Mouse (Mus musculus): ENCODE measurements around the gene Pde8b. TPM values are rescaled to one million over a fixed set of nuclear protein-coding genes. Genes with fewer than 3 reads are reported as not detected.
A peak's percentile ranks its signal among the peaks of the same experiment; 100 is the strongest.

The Pde8b gene
- polyA plus RNA-seq, 1 experiment from 2014 or later = 7.2 TPM

DNA sequence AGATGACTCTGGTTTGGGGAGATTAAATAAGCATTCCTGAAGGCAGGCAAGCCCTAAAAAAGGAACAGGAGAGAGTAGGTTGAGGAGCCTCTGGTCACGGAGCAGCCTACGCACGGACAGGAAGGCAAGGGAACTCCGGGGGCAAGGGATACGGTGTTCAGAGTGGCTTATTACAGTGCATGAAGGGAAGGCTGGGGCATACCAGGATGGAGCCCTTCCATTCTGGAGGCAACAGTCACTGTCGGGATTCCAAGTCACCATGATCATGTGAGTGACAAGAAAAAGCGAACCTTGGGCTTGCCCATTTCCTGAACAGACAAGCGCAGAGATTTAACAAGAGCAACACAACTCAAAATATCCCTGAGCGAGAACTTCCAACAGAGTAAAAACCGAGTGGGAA, 123.3 kb downstream of the Pde8b start:
- WGBS = 90% methylated on average over 10 of the region's 10 CpGs
- Histone ChIP-seq H3K9ac (no peak overlapping the region), H3K9me3 (no peaks in the 10 kb centered on the region), H3K27me3 (no peaks in the 10 kb centered on the region), H3K27ac (replicated peaks) (no peak overlapping the region), H3K4me3 (no peak overlapping the region), H3K36me3 (no peaks in the 10 kb centered on the region), H3K4me1 (replicated peaks) (peaks cover 4% of the 10 kb centered on the region; the same call in 1 of the 2 replicates), H3K4me2 (no peak overlapping the region)
- ATAC-seq (ENCODE audit: low read depth) = no peak

DNA sequence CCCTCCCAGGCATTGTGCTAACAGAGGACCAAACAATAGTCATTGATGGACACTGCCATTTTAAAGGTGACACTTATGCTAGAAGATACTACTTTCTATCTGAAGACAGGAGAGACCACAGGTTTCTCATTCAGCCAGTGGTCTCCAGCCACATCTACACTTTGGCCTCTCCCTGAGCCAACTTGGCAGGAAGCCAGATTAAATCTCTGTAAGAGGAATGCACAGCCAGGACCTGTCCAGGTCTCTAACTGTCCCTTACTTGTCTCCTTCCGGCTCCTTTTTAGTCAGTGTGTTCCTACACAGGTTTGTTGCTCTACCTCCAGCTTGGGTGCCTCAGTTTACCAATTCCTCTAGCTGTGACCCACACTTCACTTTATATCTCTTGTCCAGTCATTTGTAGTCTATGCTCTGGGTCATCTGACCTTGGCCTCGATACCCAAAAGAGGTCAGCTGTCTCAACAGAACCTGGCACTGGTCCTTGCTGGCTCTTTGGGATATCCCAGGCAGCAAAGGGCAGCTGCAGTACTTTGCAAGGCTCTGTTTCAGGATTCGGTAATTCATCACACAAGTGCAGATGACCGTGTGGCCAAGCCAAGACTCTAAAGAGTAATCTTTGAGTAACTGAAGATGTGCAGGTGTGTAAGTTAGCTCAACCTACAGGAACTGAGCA, 124.5 kb downstream of the Pde8b start:
- no peaks in the 10 kb centered on the region for H3K27me3 ChIP-seq
- WGBS = 91% methylated on average over 4 of the region's 4 CpGs
- no peaks in the 10 kb centered on the region for H3K36me3 ChIP-seq
- H3K9me3 ChIP-seq = no peaks in the 10 kb centered on the region
- H3K27ac ChIP-seq (replicated peaks) = no peak overlapping the region
- no peak overlapping the region for H3K4me2 ChIP-seq
- ATAC-seq (ENCODE audit: low read depth) = no peak
- peaks cover 10% of the 10 kb centered on the region for H3K4me1 ChIP-seq (replicated peaks)
- H3K4me3 ChIP-seq = no peak overlapping the region
- no peak overlapping the region for H3K9ac ChIP-seq

GRCm38 (mm10) chr13:95120570-95120969, 129.6 kb downstream of the Pde8b start:
- WGBS = 50% methylated on average over 4 of the region's 4 CpGs
- Histone ChIP-seq H3K27me3 (no peaks in the 10 kb centered on the region), H3K9me3 (no peaks in the 10 kb centered on the region), H3K4me1 (replicated peaks) (peaks cover 15% of the 10 kb centered on the region), H3K4me3 (no peak overlapping the region), H3K36me3 (no peaks in the 10 kb centered on the region), H3K9ac (no peak overlapping the region), H3K4me2 (no peak overlapping the region), H3K27ac (replicated peaks) (peak overlapping the region; percentile 64)
- no peak for ATAC-seq (ENCODE audit: low read depth)

DNA sequence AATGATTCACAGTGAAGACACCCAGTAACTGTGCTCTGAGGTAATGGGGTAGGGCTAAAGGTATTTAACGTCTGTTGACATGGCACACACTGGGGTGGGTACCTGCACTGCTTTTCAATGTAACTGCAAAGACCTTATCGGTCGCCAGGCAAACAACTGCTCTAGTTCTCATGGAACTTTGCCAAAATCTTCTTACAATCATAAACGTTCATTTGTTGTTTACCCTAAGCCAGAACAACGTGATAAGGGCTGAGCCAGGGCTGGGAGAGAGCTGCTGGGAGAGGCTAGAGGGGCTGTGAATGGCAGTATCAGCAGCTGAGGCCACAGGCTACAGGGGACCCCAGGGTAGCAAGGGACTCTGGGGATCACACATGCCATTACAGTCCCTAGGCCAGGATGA, 136.4 kb downstream of the Pde8b start:
- Histone ChIP-seq H3K27me3 (no peaks in the 10 kb centered on the region), H3K9ac (no peak overlapping the region), H3K4me2 (no peak overlapping the region), H3K27ac (replicated peaks) (no peak overlapping the region), H3K4me3 (no peak overlapping the region), H3K9me3 (no peaks in the 10 kb centered on the region), H3K4me1 (replicated peaks) (no peaks in the 10 kb centered on the region), H3K36me3 (no peaks in the 10 kb centered on the region)
- ATAC-seq (ENCODE audit: low read depth) = no peak
- WGBS = 68% methylated on average over 5 of the region's 5 CpGs

GRCm38 (mm10) chr13:95109555-95109954, 140.6 kb downstream of the Pde8b start:
- no peaks in the 10 kb centered on the region for H3K4me1 ChIP-seq (replicated peaks)
- ATAC-seq (ENCODE audit: low read depth) = no peak
- 85% methylated on average over 3 of the region's 3 CpGs for WGBS
- no peaks in the 10 kb centered on the region for H3K36me3 ChIP-seq
- H3K27me3 ChIP-seq = no peaks in the 10 kb centered on the region
- H3K9me3 ChIP-seq = no peaks in the 10 kb centered on the region
- H3K4me3 ChIP-seq = no peak overlapping the region
- no peak overlapping the region for H3K27ac ChIP-seq (replicated peaks)
- H3K9ac ChIP-seq = no peak overlapping the region
- no peak overlapping the region for H3K4me2 ChIP-seq

GRCm38 (mm10) chr13:95108035-95108434, 142.1 kb downstream of the Pde8b start:
- 77% methylated on average over 7 of the region's 7 CpGs for WGBS
- Histone ChIP-seq H3K4me3 (no peak overlapping the region), H3K9me3 (no peaks in the 10 kb centered on the region), H3K4me2 (no peak overlapping the region), H3K36me3 (no peaks in the 10 kb centered on the region), H3K27ac (replicated peaks) (no peak overlapping the region), H3K27me3 (no peaks in the 10 kb centered on the region), H3K9ac (no peak overlapping the region), H3K4me1 (replicated peaks) (no peaks in the 10 kb centered on the region)
- ATAC-seq (ENCODE audit: low read depth) = no peak

- Histone ChIP-seq H3K36me3 (no peaks in the 10 kb centered on the region), H3K4me2 (no peak overlapping the region), H3K9ac (no peak overlapping the region), H3K9me3 (no peaks in the 10 kb centered on the region), H3K27ac (replicated peaks) (no peak overlapping the region), H3K4me1 (replicated peaks) (no peaks in the 10 kb centered on the region), H3K4me3 (no peak overlapping the region), H3K27me3 (no peaks in the 10 kb centered on the region)
- 73% methylated on average over 4 of the region's 4 CpGs for WGBS
- ATAC-seq (ENCODE audit: low read depth) = no peak
These were observed 145.3 kb downstream of the Pde8b start for GRCm38 (mm10) chr13:95104865-95105264.

DNA sequence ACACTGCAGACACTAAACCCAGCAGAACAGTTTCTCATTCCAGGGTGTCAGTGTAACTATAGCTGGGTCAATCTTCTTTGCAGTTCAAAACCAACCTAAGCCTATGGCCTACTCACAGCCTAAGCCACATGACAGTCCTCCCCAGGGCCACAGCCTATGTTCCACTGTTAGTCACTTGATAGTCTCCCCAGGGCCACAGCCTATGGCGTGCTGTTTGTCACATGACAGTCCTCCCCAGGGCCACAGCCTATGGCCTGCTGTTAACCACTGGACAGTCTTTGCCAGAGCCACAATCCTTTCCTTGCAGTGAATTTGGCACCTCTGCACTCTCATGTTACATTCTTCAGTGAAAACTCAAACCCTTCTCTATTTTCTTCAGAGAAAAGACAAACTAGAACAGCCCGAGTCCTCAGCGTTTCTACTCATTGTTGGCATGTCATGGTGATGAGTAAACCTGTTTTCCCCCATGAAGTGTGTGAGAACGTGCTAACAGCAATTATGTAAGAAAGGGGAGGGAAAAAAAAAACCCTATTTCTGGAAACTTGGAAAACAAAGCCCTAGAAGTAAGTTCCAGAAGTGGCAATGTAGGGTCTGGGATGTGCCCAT, 147.0 kb downstream of the Pde8b start:
- H3K4me2 ChIP-seq = no peak overlapping the region
- 70% methylated on average over 4 of the region's 4 CpGs for WGBS
- H3K36me3 ChIP-seq = no peaks in the 10 kb centered on the region
- H3K27ac ChIP-seq (replicated peaks) = no peak overlapping the region
- ATAC-seq (ENCODE audit: low read depth) = no peak
- peaks cover 5% of the 10 kb centered on the region; the same call in 1 of the 2 replicates for H3K4me1 ChIP-seq (replicated peaks)
- no peaks in the 10 kb centered on the region for H3K9me3 ChIP-seq
- no peak overlapping the region for H3K9ac ChIP-seq
- no peak overlapping the region for H3K4me3 ChIP-seq
- H3K27me3 ChIP-seq = no peaks in the 10 kb centered on the region

DNA sequence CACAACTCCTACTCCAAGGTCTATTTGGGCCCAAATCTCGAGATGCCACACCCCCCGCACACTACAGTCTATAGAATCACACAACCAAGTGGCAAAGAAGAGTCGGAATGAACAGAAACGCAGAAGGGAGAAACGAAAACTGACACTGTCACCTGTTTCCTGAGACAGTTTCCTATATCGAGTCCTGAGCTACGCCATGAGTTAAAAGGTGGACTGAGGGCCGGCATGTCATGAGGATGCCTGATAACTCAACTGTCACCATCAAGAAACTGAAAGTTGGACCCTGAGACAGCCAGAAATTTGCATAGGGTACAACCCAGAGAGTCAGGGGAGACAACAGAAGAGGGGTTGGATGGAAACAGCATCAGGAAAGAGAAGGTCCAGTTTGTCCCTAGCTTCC, 148.8 kb downstream of the Pde8b start:
- no peaks in the 10 kb centered on the region for H3K9me3 ChIP-seq
- peaks cover 5% of the 10 kb centered on the region; the same call in 1 of the 2 replicates for H3K4me1 ChIP-seq (replicated peaks)
- no peak overlapping the region for H3K27ac ChIP-seq (replicated peaks)
- no peaks in the 10 kb centered on the region for H3K27me3 ChIP-seq
- H3K9ac ChIP-seq = no peak overlapping the region
- no peak overlapping the region for H3K4me2 ChIP-seq
- WGBS = 92% methylated on average over 8 of the region's 8 CpGs
- no peaks in the 10 kb centered on the region for H3K36me3 ChIP-seq
- no peak overlapping the region for H3K4me3 ChIP-seq
- no peak for ATAC-seq (ENCODE audit: low read depth)

- no peak overlapping the region for H3K9ac ChIP-seq
- no peak overlapping the region for H3K27ac ChIP-seq (replicated peaks)
- H3K9me3 ChIP-seq = no peaks in the 10 kb centered on the region
- no peak overlapping the region for H3K4me3 ChIP-seq
- no peaks in the 10 kb centered on the region for H3K27me3 ChIP-seq
- peaks cover 9% of the 10 kb centered on the region; the same call in 1 of the 2 replicates for H3K4me1 ChIP-seq (replicated peaks)
- no peak for ATAC-seq (ENCODE audit: low read depth)
- no peaks in the 10 kb centered on the region for H3K36me3 ChIP-seq
- no peak overlapping the region for H3K4me2 ChIP-seq
- 79% methylated on average over 8 of the region's 8 CpGs for WGBS
These were observed 151.0 kb downstream of the Pde8b start for GRCm38 (mm10) chr13:95098931-95099720.

GRCm38 (mm10) chr13:95096646-95097045, 153.5 kb downstream of the Pde8b start:
- no peak for ATAC-seq (ENCODE audit: low read depth)

DNA sequence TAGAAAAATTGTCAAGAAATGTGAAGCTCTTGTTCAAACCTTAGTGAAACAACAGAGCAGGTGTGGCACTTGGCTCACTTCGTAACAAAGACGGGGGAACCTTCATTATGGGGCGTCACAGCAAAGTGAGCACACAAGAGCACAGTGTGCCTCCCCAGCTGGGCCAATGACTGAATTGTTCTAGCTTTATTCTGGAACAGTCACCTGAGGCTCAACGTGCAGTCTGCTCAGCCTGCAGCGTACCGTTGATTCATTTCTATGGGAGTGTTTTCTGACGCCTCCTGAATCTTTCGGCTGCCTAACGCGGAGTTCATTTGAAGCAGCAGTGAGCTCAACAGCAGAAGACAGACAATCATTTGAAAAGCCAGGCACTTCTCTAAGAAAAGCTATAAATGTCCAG, 154.3 kb downstream of the Pde8b start:
- H3K27me3 ChIP-seq = no peaks in the 10 kb centered on the region
- peaks cover 17% of the 10 kb centered on the region for H3K4me1 ChIP-seq (replicated peaks)
- no peaks in the 10 kb centered on the region for H3K36me3 ChIP-seq
- 31% methylated on average over 10 of the region's 10 CpGs for WGBS
- no peak overlapping the region for H3K9ac ChIP-seq
- H3K4me3 ChIP-seq = no peak overlapping the region
- H3K9me3 ChIP-seq = no peaks in the 10 kb centered on the region
- no peak overlapping the region for H3K4me2 ChIP-seq
- H3K27ac ChIP-seq (replicated peaks) = no peak overlapping the region
- ATAC-seq (ENCODE audit: low read depth) = no peak

More at GRCm38 (mm10) chr13:95096646-95097045, 153.5 kb downstream of the Pde8b start:
- Histone ChIP-seq H3K4me3 (no peak overlapping the region), H3K27ac (replicated peaks) (no peak overlapping the region), H3K9ac (no peak overlapping the region), H3K36me3 (no peaks in the 10 kb centered on the region), H3K4me1 (replicated peaks) (peaks cover 10% of the 10 kb centered on the region), H3K4me2 (no peak overlapping the region), H3K27me3 (no peaks in the 10 kb centered on the region), H3K9me3 (no peaks in the 10 kb centered on the region)
- 80% methylated on average over 3 of the region's 3 CpGs for WGBS

Measured in neural tube, embryonic 13.5 days (tissue).